Mouse (Mus musculus) lung, adult 2 months (tissue): Measurements from ENCODE around the gene Jaml.

Experiments used
- CTCF ChIP-seq: fragments of 200-500 bp; IDR thresholded peaks from 2 replicates; pipeline ENCODE4 v1.5.1; 2011; ENCODE audit warnings: mild to moderate bottlenecking, low read length, control low read depth; ENCODE audit not compliant: insufficient read depth
- POLR2A ChIP-seq: fragments of 200-500 bp; IDR thresholded peaks from 2 replicates; pipeline ENCODE4 v1.6.1; 2011; ENCODE audit warnings: low read depth, mild to moderate bottlenecking, control low read depth, low read length, borderline replicate concordance; ENCODE audit errors: extremely low read depth

DNA sequence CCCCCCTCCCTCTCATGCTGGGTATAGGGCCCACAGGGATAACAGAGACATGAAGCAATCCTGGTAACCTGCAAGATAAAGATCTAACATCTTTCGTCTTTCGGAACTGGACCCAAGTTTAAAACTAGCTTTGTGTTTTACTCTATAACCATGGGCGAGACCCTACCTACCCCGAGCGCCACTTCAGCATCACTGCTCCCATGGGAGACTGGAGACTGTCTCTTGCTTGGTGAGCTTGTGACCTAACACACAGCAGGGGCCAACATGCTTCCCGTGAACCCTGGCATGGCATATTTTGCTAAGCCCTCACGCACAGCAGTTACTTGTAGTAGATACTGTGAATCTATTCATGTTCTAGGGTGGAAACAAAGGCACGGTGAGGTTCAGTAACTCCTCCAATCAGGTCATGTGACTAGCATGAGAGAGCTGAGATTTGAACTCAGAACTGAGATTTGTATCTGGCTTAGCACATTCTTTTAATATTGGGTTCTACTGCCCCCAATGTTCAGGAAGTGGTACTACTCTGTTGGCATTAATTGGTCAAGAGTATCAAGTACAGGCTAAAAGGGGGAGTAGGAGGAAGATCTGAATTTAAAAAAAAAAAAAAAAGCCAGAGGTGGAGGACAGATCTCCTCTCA, 40.5 kb downstream of the Jaml start:
- TF ChIP-seq POLR2A (no peak), CTCF (no peak)
